Mouse (Mus musculus) T-helper 2 cell (primary cell): Measurements from ENCODE around the gene Epb41.

ENCODE experiments used
- in situ Hi-C: fragments of 300-600 bp; cut with MboI, MseI; formaldehyde crosslinking; loops from one replicate; pipeline ENCODE4 v1.15.1; 2025; ENCODE audit warnings: high pct_unique_total_duplicates

The Epb41 gene

GRCm38 (mm10) chr4:132022639-132023038 is 52.5 kb downstream of the Epb41 start:
- in situ Hi-C loops: no loop called here

GRCm38 (mm10) chr4:132021883-132022282 is 53.2 kb downstream of the Epb41 start:
- in situ Hi-C loops: no loop called here

GRCm38 (mm10) chr4:132018547-132018946 is 56.6 kb downstream of the Epb41 start:
- in situ Hi-C loops: no loop called here

- in situ Hi-C loops: no loop called here
These were observed 59.7 kb downstream of the Epb41 start for GRCm38 (mm10) chr4:132015374-132015773.

- in situ Hi-C loops: no loop called here
These were observed 63.5 kb downstream of the Epb41 start for GRCm38 (mm10) chr4:132011619-132012018.

- in situ Hi-C loops: no loop called here
These were observed 64.7 kb downstream of the Epb41 start for GRCm38 (mm10) chr4:132010416-132010815.

GRCm38 (mm10) chr4:132008191-132008590 is 66.9 kb downstream of the Epb41 start:
- in situ Hi-C loops: no loop called here

- in situ Hi-C loops: no loop called here
These were observed 68.0 kb downstream of the Epb41 start for GRCm38 (mm10) chr4:132007123-132007522.

GRCm38 (mm10) chr4:131998641-131999040 is 76.5 kb downstream of the Epb41 start:
- in situ Hi-C loops: no loop called here

- in situ Hi-C loops: no loop called here
These were observed 77.6 kb downstream of the Epb41 start for GRCm38 (mm10) chr4:131997476-131997875.

GRCm38 (mm10) chr4:131996985-131997384 is 78.1 kb downstream of the Epb41 start:
- in situ Hi-C loops: no loop called here

- in situ Hi-C loops: no loop called here
These were observed 81.3 kb downstream of the Epb41 start for GRCm38 (mm10) chr4:131993792-131994191.

- in situ Hi-C loops: no loop called here
These were observed 92.1 kb downstream of the Epb41 start for GRCm38 (mm10) chr4:131982881-131983538.

GRCm38 (mm10) chr4:131981755-131982154 is 93.4 kb downstream of the Epb41 start:
- in situ Hi-C loops: no loop called here

GRCm38 (mm10) chr4:131977201-131977600 is 97.9 kb downstream of the Epb41 start:
- in situ Hi-C loops: loop anchor here (5.0 kb wide), 1 partner anchor 100 kb away; the partner anchor contains the start of gene Epb41

GRCm38 (mm10) chr4:131970244-131970853 is 104.8 kb downstream of the Epb41 start:
- in situ Hi-C loops: no loop called here

- in situ Hi-C loops: no loop called here
These were observed 106.2 kb downstream of the Epb41 start for GRCm38 (mm10) chr4:131968873-131969272.

GRCm38 (mm10) chr4:131957161-131957560 is 118.0 kb downstream of the Epb41 start:
- in situ Hi-C loops: no loop called here

GRCm38 (mm10) chr4:131950657-131951056 is 124.5 kb downstream of the Epb41 start:
- in situ Hi-C loops: no loop called here

- in situ Hi-C loops: no loop called here
These were observed 125.2 kb downstream of the Epb41 start for GRCm38 (mm10) chr4:131949903-131950302.

GRCm38 (mm10) chr4:131947848-131948247 is 127.3 kb downstream of the Epb41 start:
- in situ Hi-C loops: no loop called here

GRCm38 (mm10) chr4:131940846-131941245 is 134.3 kb downstream of the Epb41 start:
- in situ Hi-C loops: no loop called here

GRCm38 (mm10) chr4:131939459-131939858 is 135.7 kb downstream of the Epb41 start:
- in situ Hi-C loops: no loop called here
